ENCODE assay signal across 22 mouse cellular contexts in genomic region chr9:119130692-119131091, GRCm38 (mm10). TPM values are rescaled to one million over a fixed set of nuclear protein-coding genes. Genes with fewer than 3 reads are reported as not detected.
"Had no signal": no experiment of that assay in that cellular context is flagged by ENCODE, and none has a peak within 500 bp of the region (broad histone marks: within the 10 kb centered on the region; RNA-seq: fewer than 3 reads in every experiment).

No protein-coding gene starts in this region.

- H3K4me1 ChIP-seq: limb, embryonic 15.5 days had no signal

- H3K27ac ChIP-seq: intestine, embryonic 15.5 days; left cerebral cortex, adult 2 months; limb, embryonic 12.5 days; limb, embryonic 15.5 days; liver, embryonic 14.5 days; macrophage had no signal

- H3K4me2 ChIP-seq: intestine, embryonic 15.5 days; limb, embryonic 12.5 days; limb, embryonic 15.5 days; liver, embryonic 11.5 days; lung, embryonic 14.5 days had no signal

- ATAC-seq: intestine, embryonic 15.5 days; liver, postnatal 0 days; lung, postnatal 0 days had no signal

- H3K4me3 ChIP-seq: intestine, embryonic 15.5 days; left cerebral cortex, adult 2 months; limb, embryonic 12.5 days; limb, embryonic 15.5 days had no signal

- H3K9me3 ChIP-seq: intestine, embryonic 15.5 days; limb, embryonic 12.5 days; limb, embryonic 15.5 days had no signal

- H3K9ac ChIP-seq: intestine, embryonic 15.5 days; limb, embryonic 12.5 days; limb, embryonic 15.5 days; liver, embryonic 14.5 days; liver, postnatal 0 days; lung, embryonic 14.5 days had no signal

- H3K27me3 ChIP-seq: intestine, embryonic 15.5 days; limb, embryonic 12.5 days; limb, embryonic 15.5 days had no signal

- H3K36me3 ChIP-seq: intestine, embryonic 15.5 days; limb, embryonic 12.5 days; limb, embryonic 15.5 days had no signal

- DNase-seq: layer of hippocampus, postnatal 36 days; left cerebral cortex, postnatal 4 days; liver, postnatal 0 days; lung, embryonic 14.5 days; midbrain, embryonic 14.5 days; thymus, postnatal 25 days had no signal

RNA-seq across cellular contexts. Expression of gene Acaa1b, which starts 26.2 kb away (rescaled TPM):
- polyA plus RNA-seq: macrophage had no signal

RNA-seq across cellular contexts. Expression of gene Gm47289, which starts 28.3 kb away (rescaled TPM):
- polyA plus RNA-seq: intestine, embryonic 15.5 days; kidney, embryonic 16.5 days; limb, embryonic 12.5 days; limb, embryonic 15.5 days; liver, embryonic 11.5 days; liver, embryonic 14.5 days; liver, postnatal 0 days; lung, embryonic 14.5 days; lung, postnatal 0 days; macrophage; midbrain, embryonic 14.5 days; midbrain, postnatal 0 days; neural tube, embryonic 11.5 days; neural tube, embryonic 14.5 days; small intestine, adult 2 months; spleen, adult 2 months; stomach, embryonic 14.5 days; thymus, postnatal 0 days had no signal
